Mouse (Mus musculus): ENCODE measurements around the gene Trdn. TPM values are rescaled to one million over a fixed set of nuclear protein-coding genes. Genes with fewer than 3 reads are reported as not detected.
A peak's percentile ranks its signal among the peaks of the same experiment; 100 is the strongest.

Gene Trdn
- total RNA-seq, 2 experiments from 2014 or later: 338 to 340 TPM

- intact Hi-C loops (cut with DNase I): no loop called here
- no peak for DNase-seq
These were observed 286.2 kb downstream of the Trdn start for GRCm38 (mm10) chr10:33366521-33366920.

- peak in 1 of 2 experiments; percentile 0 for DNase-seq
- intact Hi-C loops (cut with DNase I): no loop called here
These were observed 290.2 kb downstream of the Trdn start for GRCm38 (mm10) chr10:33370534-33370933.

DNA sequence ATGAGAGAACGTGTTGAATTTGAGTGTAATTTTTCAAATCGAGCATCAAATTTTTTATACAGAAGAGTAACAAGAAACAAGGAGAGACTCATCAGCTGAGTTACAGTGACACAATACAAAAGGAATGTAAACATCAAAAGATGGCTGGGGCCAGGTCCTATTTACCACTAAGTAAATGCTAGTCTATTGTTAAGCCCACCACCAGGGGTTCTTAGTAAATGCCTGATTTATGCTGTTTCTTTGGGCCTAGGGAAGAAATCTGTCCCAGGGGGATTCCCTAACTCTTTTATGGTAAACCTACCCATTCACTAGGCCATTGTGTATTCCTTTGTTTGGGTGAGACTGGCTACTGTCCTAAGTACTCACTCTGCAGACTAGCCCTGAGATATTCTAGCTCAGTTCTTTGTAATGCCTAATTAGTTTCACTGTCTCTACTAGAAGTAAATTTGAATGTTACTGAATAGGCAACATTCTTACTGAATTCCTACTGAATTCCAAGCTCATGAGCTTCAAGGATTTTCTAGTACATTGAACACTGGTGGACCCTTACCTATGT, 295.2 kb downstream of the Trdn start:
- DNase-seq: no peak
- intact Hi-C loops (cut with DNase I): no loop called here

Other genes starting within 250 kb of the Trdn start
- not detected for gene Nkain2, start 190.1 kb upstream of the Trdn start, total RNA-seq (2021)